Mouse (Mus musculus): ENCODE results near the gene Myo18b.
A peak's percentile ranks its signal among the peaks of the same experiment; 100 is the strongest.

The Myo18b gene

GRCm38 (mm10) chr5:112876846-112877390, 19.2 kb downstream of the Myo18b start:
- DNase-seq, result peak; percentile 60 to 77

GRCm38 (mm10) chr5:112872999-112873398, 23.2 kb downstream of the Myo18b start:
- DNase-seq, result no peak

- DNase-seq, result peak; percentile 82 to 89
Observed at GRCm38 (mm10) chr5:112870729-112871128, 25.4 kb downstream of the Myo18b start.

- no peak for DNase-seq
Observed at GRCm38 (mm10) chr5:112868620-112869019, 27.5 kb downstream of the Myo18b start.

GRCm38 (mm10) chr5:112864719-112865367, 31.3 kb downstream of the Myo18b start:
- peak; percentile 63 to 79 for DNase-seq

GRCm38 (mm10) chr5:112859379-112860035, 36.7 kb downstream of the Myo18b start:
- peak in 1 of 2 experiments; percentile 44 for DNase-seq

GRCm38 (mm10) chr5:112853179-112853578, 43.0 kb downstream of the Myo18b start:
- peak in 1 of 2 experiments; percentile 48 for DNase-seq

- no peak for DNase-seq
Observed at GRCm38 (mm10) chr5:112851389-112851788, 44.8 kb downstream of the Myo18b start.

GRCm38 (mm10) chr5:112848586-112849280, 47.4 kb downstream of the Myo18b start:
- peak; percentile 67 to 80 for DNase-seq

- DNase-seq, result no peak
Observed at GRCm38 (mm10) chr5:112847985-112848542, 48.1 kb downstream of the Myo18b start.

GRCm38 (mm10) chr5:112846146-112846545, 50.0 kb downstream of the Myo18b start:
- DNase-seq, result no peak

- DNase-seq, result no peak
Observed at GRCm38 (mm10) chr5:112844460-112844859, 51.7 kb downstream of the Myo18b start.

GRCm38 (mm10) chr5:112843676-112844257, 52.4 kb downstream of the Myo18b start:
- no peak for DNase-seq

- no peak for DNase-seq
Observed at GRCm38 (mm10) chr5:112842696-112843095, 53.5 kb downstream of the Myo18b start.

- DNase-seq, result no peak
Observed at GRCm38 (mm10) chr5:112841850-112842249, 54.3 kb downstream of the Myo18b start.

GRCm38 (mm10) chr5:112834896-112835295, 61.3 kb downstream of the Myo18b start:
- DNase-seq, result no peak

GRCm38 (mm10) chr5:112833866-112834265, 62.3 kb downstream of the Myo18b start:
- no peak for DNase-seq

GRCm38 (mm10) chr5:112825091-112825794, 70.9 kb downstream of the Myo18b start:
- DNase-seq, result no peak

GRCm38 (mm10) chr5:112824376-112824775, 71.8 kb downstream of the Myo18b start:
- no peak for DNase-seq

GRCm38 (mm10) chr5:112822426-112822825, 73.7 kb downstream of the Myo18b start:
- DNase-seq, result no peak

- no peak for DNase-seq
Observed at GRCm38 (mm10) chr5:112815051-112815450, 81.1 kb downstream of the Myo18b start.

GRCm38 (mm10) chr5:112807629-112808028, 88.5 kb downstream of the Myo18b start:
- DNase-seq, result no peak
